Mouse (Mus musculus): ENCODE results near the gene Cfap61.

Cfap61 gene

DNA sequence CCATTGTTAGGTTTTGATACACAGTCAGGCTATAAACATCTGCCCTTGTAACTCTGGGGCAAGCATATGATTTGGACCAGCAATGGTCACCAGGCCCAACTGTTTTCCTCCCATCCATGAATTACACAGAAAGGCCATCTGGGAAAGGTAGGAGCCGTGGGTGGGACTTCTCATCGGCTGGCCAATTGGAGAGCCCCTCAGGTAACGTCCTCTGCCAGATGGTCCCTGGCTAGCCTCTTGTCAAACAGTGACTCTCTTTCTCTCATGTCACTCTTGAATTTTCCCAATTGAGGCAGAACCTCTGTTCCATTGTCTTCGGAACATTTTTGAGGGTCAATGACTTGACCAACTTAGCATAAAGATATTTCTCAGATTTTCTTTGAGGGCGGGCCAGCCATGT is 213.2 kb downstream of the Cfap61 start:
- DNase-seq (ENCODE audit: low read depth, low spot score) = no peak

DNA sequence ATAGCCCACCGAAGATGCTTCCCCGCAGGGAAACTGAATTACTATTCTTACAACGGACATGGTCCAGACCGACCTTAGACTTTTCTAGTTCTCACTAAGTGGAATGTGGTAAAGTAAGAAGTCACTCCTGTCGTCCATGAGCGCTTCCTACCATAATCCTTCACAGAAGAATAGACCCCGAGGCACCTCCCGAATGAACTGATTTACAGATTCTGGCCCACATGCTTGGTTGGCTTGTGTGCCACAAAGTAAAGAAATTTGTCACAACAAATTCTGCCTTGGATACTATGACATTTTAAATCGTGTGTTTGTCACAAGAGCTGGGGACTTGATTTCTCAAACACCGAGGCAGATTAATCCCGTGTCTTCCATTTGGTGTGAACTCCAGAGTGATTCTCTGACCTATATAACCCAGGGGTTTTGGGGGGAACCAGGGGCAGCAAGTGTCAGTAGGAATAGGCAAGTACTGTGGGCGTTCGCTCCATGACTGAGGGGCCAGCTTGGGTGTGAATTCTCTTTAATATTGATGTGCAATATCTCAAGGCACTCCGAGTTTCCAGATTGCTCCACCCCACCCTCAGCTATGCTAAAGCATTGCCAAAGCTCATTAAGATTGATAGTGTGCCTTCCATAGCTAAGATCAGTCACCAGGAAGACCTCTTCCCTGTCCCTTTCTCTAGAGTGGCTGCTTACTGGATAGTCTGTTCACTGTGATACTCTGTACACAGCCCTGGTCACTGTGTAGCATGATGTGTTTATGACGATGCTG is 214.8 kb downstream of the Cfap61 start:
- no peak for DNase-seq (ENCODE audit: low read depth, low spot score)

DNA sequence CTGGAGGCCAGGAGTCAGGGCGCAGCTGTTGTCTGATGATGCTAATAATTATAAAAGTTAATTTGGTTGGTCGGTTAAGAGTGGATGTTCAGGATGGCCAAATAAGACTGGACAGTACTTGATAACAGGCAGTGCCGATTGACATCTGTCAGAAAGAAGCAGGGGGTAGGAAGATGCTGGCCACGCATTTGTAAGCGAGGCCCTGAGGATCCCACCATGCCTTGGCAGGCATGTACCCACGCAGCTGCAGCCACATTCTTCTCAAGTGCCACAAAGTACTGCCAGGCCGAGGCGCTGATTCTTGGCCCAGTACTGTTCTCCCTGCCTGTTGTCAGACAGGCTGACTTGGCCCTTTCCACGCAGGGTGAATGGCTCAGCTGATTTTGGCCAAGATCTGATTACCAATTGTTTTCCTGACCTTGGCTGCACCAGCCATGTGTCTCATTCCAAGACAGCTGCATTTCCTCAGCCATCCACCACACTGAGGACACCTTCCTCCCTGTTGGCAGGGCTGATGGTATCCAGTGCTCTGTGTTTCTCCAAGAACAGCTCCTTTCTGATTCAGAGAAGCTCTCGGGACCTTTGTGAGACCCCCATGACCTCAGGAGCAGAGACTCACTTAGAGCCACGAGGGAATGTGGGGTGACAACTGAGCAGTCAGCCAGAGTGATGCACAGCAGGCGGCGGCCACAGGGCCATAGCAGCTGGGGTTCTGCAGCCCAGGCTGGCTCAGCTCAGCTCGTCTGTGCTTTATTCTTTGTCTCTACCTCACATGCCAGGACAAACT is 233.6 kb downstream of the Cfap61 start:
- no peak for DNase-seq (ENCODE audit: low read depth, low spot score)

DNA sequence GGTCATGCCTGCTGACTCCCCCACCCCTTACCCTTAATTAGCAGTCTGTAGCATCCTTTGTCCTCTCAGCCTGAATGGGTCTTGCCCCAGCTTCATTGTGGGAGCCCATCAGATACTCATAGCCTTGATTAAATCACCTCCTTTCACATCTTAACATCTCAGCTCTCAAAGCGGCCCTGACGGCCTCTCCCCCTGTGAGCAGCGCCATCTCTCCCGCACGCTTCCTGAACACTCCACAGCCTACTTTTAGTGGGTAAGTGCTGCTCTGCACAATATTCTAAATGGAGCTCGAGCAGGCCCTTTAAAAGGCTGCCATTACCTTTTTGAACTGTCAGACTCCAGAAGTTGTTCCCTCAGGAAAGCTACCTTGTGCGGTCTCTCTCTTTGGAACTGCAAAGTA is 234.9 kb downstream of the Cfap61 start:
- no peak for DNase-seq (ENCODE audit: low read depth, low spot score)

DNA sequence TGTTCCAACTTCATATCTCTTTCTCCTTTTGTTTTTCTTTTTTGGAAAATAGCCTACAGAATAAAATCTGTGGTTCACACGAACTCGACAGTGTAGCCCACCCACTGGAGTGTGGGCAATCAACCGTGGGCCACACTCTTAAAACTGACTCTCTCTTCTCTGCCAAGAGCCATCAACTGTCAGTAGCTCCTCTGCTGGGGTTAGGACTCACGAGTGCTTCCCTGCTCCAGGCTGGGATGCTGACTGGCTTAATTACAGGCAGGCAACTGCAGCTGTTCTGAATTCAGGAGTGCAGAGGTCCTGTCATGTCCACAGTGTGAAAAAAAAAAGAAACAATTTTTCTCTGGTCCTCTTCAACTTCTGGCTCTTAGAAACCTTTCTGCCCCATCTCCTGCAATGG is 237.5 kb downstream of the Cfap61 start:
- no peak for DNase-seq (ENCODE audit: low read depth, low spot score)

DNA sequence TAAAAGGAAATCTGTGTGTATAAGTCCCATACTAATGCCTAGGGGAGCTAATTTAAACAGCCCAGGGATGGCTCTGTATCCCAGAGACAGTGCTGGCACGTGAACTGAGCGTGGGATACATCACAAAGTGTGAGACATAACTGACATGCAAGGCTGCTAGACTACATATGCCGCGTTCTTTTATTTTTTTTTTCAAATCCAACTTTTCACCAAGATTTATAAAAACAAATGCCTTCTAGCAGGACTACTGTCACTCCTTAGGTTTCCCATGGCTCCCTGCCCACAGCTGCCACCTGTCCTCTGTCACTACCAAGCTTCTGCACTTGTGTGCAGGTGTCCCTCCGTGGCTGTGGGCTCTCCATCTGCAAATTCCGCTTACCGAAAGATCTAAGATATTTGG is 239.6 kb downstream of the Cfap61 start:
- no peak for DNase-seq (ENCODE audit: low read depth, low spot score)

DNA sequence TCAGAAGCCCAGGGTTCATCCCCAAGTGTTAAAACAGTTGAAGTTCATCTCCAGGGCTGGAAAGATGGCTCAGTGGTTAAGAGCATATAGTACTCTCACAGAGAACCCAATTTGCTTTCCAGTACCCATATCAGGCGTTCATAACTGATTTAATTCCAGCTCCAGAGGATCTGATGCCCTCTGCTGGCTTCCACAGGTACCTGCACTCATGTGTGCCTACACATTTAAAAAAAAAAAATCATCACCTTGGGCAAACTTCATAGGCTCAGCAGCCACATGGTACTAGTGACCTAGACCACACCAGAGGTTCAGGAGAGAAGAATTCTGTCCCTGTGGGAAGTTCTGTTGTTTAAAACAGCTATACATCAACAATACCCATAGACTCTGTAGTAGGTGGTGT is 244.1 kb downstream of the Cfap61 start:
- DNase-seq (ENCODE audit: low read depth, low spot score) = no peak

DNA sequence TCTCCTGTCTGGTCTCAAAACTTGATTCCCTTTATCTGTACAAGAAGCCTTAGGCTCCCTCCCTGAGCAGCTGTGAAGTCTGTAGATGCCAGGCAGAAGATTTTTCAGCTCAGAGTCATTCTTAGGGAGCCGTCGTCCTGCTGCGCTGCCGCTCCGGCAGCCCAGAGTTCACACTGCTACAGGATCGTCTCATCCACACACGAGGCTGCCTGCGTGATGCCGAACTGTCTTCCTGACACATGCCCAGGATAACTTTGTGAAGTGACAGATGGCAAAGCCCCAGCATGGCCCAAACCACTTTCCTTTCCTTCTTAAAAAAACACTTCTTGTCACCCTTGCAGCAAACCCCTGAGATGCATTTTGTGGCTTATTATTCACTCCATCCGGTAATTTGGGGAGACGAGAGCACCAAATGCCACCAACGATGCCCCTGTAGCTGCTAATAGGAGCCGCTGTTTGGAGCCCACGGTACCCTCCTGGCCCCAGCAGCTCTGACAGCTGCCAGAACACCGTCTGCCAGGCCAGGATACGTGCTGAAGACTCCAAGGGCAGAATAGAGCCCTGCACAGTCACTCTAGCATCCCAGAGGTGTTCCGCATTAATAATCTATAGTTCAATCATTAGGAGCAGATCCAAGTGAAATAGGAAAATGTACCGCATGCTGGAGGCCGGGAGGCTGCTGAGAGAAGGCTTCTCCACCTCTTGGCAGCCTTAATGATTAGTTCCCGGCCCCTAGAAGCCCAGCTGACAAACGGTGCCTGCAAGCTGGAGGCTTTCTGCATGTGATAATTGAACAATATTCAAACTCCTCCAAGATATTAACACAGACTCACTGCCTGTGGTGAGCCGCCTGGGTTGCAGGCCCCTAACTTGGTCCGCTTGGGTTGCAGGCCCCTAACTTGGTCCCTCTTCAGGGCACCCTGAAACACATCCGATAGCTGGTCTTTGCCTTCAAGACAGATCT is 249.5 kb downstream of the Cfap61 start:
- no peak for DNase-seq (ENCODE audit: low read depth, low spot score)

DNA sequence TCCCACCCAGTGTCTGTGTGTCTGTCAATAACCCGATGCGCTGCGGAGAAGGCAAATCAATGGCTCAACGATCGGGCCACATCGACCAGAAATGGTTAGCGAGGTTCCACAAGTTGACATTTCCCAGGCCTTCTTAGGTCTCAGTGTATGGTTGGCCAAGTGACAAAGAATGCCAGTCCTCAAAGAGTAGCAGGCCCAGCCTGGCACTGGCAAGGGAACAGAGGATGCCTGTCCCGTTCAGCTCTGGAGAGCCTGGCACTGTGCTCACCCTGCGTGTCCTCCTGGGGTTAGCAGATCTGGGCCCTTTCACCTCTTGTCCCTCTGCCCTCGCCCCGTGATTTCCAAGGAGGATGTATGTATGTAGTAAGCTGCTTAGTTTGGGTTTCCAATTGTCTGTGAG is 261.5 kb downstream of the Cfap61 start:
- DNase-seq (ENCODE audit: low read depth, low spot score) = no peak

DNA sequence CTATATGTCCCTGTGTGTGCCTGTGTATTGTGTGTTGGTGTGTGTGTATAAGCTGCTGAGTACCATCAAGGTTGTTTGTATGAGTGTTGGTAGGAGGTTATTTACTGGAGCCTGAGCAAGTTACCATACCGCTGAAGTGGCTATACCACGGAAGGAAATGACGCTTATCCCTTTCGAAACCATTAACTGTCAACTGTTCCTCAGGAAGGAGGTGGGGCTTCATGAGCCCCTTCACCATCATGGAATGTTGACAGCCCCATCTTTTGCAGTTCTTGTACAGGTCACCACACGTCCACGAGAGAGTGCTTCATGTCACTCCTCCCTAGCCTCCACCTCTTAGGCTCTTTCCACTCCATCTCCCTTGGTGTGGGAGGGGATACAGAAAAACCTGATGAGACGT is 263.4 kb downstream of the Cfap61 start:
- no peak for DNase-seq (ENCODE audit: low read depth, low spot score)

DNA sequence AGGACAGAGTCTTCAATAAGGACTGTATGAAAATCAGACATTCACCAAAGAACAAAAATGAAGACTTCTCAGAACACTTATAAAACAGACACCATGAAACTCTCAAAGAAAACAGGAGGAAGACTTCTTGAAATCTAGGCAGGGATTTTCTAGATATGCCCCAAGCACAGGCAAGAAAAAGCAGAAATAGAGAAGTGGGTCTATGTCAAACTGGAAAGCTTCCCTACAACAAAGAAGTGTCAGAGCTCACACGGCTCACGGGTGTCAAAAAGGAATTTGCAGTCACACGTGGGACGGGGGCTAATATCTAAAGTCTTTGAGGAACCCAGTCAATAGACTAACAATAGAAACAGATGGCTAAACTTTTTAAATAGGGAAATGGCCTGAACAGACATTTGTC is 276.4 kb downstream of the Cfap61 start:
- DNase-seq (ENCODE audit: low read depth, low spot score) = no peak

DNA sequence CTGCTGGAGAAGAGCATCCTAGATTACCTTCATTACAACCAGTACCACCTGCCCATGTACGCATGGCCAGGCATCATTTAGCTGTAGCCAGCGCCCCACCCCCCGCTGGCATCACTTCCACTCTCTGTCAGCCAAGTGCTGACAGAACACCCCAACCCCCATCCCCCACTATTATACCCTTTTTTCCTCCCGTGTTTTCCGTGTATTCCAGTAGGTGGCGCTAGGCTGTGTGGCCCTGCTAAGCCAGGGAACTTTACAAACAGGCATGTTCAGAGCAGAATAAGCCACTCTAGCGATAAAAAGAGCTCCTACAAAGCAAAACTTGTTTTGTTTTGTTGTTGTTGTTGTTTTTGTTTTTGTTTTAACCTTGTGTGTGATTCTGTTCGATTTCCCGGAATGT is 280.1 kb downstream of the Cfap61 start:
- DNase-seq (ENCODE audit: low read depth, low spot score) = peak; percentile 83

DNA sequence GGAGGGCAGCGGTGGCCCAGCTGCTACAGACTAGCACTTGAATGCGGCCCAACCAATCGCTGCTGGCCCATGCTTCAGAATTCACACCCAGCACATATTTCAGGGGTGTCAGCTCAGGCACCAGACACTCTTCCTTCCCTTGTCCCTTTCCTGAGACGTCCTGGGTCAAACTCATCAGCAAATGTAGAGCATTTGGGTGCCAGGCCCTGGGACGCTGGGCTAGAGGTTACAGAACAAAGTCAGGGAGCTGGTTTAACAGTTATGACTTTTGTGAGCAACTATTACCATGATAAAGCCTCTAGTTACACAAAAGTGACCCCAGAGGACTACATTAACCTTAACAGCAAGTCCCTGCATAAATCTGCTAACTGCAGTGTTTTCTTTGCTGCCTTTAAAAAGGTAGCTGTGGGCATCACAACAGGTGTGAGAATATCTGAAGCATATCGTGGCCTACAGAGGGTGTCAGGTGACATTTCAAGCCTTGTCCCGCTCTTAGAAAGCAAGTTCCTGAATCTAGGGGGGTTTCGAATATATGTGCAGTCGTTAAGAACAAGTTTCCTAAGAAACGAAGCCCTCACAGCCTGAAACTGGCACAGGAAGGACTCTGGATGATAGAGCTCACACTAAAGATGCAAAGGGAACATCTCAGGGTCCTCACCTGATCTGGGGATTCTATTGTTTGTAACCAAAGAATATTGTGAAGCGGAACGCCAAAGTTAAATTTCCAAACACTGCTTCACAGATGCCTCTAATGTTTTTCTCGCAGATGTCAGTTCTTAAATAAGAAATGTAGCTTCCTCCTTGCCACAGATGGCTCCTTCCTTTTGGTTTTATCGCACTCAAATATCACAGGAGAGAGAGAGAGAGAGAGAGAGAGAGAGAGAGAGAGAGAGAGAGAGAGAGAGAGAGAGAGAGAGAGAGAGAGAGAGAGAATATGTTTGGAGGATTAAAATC is 281.8 kb downstream of the Cfap61 start:
- DNase-seq (ENCODE audit: low read depth, low spot score) = no peak

DNA sequence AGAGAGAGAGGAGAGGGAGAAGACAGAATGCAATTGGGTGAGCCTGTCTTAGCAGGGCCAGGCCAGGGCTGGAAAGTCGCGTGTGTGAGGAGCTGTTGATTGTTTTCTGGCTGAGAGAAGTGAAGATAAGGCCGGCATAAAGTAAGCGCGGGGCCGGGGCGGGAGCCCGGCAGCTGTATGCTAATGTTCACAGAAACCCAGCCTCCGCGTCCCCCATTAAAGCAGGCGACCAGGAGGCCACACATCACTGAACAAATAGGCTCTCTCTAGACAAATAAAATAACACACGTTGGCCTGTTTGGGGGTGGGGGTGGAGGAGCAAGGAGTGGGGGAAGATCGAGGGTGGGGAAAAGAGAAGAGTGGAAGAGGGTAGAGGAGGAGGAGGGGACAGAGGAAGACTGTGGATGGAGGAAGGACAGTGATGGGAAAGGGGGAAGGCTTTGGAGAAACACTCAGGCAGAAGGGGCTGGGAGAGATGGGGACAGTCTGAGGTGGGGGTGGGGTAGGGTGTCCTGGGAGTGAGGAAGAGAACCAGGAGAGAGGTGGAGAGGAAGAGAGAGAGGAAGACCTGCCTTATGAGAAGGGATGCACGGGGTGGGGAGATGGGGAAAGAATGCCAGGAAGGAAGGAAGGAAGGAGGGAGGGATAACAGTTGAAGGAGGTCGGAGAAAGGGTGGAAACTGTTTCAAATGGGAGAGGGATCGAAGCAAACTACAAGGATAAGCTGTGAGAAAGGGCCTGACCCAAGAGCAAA is 282.8 kb downstream of the Cfap61 start:
- peak; percentile 17 for DNase-seq (ENCODE audit: low read depth, low spot score)

DNA sequence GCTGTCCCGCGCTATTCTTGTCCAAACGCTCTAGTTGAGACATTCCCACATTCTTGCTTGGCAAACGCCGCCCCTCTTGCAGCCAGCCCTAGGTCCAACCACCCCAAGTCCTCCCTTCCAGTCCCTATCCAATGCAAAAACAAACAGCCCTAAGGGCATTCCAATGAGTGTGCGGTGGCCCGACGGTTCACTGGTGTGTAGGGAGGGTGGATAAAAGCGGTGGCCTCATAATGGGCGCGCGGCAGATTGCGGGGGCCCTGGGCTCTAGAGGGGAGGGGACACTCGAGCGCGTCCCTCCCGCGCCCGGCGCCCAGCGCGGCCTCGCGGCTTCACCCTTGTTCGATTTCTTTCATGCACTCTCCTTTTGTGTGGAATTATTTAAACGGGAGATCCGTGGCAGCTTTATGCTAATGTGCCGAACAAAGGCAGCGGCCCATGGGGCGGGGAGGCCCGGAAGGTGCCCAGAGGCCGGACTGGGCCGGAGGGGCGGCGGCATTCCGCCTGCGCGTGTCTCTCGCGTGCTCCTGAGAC is 283.6 kb downstream of the Cfap61 start:
- DNase-seq (ENCODE audit: low read depth, low spot score) = peak; percentile 46

DNA sequence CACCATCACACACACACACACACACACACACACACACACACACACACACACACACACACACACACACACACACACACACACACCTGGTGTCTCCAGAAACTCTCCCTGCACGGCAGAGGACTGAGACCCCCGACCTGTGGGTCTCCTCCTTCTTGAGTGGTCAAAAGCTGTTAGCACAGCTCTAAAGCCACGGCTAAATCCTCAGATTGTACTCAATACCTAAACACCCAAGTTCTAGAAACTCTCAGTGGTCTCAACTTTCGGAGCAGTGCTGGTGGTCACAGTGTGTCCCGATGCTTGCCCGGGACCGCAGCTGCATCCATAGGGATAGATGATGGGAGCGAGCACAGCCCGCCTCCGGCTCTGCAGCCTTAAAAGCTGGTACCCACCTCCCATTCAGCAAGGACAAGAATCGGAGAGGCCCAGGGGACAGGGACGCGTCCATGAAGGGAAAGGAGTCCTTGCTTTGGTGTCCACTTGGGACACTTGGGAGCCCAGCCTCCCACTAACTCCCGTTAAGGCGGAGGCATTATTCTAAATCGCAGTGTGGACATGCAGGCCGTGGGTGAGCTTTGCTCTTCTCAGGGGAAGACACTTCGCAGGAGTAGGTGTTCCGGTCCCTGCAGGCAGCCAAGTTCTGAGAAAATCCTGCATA is 284.4 kb downstream of the Cfap61 start:
- peak; percentile 25 for DNase-seq (ENCODE audit: low read depth, low spot score)

DNA sequence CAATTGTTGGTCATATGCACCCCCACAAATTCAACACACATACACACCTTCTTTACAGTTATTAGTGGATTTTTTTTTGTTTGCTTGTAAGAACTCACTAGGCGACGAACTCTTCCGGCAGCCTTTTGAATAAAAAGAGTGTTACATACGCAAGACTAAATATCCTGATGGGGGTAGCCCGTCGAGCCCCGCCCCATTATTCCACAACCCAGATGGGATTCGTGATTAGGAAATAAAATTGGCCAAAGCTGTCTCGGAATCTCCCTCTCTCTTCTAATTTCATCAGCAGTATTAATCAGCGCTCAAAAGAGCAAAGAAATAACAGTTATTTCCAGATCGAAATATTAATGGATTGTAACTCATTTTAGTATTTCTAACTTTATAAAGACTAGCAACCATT is 285.2 kb downstream of the Cfap61 start:
- no peak for DNase-seq (ENCODE audit: low read depth, low spot score)

DNA sequence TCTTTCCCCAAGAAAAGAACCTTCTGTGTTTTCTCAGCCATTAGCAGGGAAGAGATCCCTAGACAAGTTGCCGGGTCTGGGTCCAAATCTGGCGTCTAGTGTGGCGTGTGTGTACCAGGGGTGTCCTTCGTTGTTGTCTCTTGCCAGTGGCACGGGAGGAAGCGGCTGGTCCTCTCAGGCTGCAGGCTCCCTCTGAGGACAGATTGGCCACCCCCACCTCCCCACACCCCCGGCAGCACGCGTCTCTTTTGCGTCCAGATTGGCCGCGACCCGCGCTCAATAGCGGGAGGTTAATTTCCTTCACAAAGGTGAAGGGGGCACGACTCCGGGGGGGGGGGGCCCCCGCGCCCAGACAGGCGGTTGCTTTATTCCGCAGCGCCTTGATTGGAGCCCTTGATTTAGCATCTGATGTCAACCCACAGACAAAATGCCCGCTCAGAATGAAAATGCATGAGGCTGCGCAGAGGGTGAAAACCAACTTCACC is 286.0 kb downstream of the Cfap61 start:
- DNase-seq (ENCODE audit: low read depth, low spot score) = no peak

All from R1 (cell line).